Mouse (Mus musculus): ENCODE results near the gene Nsg2.
"Not testable (repeated sequence)": the region's sequence is repeated elsewhere in the genome, so short reads cannot be mapped to it uniquely, and the experiment has no call there.

Gene Nsg2

DNA sequence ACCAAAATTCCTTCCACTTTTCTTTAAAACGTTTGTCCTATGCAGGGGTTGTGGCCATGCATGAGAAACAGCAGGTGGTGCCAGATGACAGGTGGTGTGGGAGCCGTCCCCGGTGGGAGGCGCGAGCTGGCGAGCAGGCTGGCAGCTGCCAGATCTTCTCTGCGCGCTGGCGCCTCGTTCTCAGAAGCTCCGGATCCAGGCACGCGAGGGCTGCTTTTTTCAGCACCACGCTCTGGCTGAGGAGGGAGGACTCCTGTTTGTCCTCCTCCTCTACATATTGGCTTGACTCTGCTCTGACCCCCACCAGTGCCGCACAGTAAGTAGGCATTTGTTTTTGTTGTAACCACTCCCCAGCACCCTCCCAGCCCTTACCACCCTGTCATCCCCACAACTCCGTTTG is at the start of gene Nsg2:
Nsg2 (plus strand) TSS at position 183 of the 400 bp plus-strand sequence.
- peak; percentile 8 for DNase-seq (ENCODE audit: low read depth)

DNA sequence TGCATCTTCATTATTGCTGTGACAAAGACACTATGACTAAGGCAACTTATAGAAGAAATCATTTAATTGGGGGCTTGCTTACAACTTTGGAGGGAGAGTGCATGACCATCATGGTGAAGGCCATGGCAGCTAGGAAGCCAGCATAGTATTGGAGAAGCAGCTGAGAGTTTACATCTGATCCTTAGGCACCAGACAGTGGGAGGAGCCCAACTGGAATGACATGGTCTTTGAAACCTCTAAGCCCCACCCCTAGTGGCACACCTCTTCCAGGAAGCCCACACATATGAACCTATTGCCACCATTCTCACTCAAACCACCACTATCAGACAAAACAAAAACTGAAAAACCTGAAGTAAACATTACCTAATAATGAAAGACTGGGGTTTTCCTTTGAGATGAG is 40.2 kb upstream of the Nsg2 start:
- no peak for DNase-seq (ENCODE audit: low read depth)

DNA sequence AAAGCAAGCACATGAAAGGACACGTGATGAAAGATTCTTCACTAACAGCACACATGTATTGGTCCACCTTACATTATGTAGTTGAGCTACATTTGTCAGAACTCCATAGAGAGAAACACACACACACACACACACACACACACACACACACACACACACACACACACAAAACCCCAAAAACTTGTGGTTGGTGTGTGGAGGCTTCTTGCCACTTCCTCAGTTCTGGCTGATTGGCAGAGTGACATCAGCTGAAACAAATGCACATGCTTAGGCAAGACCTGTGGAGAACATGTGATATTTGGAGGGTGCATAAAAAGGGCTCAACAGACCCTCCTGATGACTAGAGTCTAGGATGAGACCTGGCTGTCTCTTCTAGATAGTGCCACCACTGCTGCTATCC is 36.3 kb upstream of the Nsg2 start:
- DNase-seq (ENCODE audit: low read depth) = peak; percentile 46

DNA sequence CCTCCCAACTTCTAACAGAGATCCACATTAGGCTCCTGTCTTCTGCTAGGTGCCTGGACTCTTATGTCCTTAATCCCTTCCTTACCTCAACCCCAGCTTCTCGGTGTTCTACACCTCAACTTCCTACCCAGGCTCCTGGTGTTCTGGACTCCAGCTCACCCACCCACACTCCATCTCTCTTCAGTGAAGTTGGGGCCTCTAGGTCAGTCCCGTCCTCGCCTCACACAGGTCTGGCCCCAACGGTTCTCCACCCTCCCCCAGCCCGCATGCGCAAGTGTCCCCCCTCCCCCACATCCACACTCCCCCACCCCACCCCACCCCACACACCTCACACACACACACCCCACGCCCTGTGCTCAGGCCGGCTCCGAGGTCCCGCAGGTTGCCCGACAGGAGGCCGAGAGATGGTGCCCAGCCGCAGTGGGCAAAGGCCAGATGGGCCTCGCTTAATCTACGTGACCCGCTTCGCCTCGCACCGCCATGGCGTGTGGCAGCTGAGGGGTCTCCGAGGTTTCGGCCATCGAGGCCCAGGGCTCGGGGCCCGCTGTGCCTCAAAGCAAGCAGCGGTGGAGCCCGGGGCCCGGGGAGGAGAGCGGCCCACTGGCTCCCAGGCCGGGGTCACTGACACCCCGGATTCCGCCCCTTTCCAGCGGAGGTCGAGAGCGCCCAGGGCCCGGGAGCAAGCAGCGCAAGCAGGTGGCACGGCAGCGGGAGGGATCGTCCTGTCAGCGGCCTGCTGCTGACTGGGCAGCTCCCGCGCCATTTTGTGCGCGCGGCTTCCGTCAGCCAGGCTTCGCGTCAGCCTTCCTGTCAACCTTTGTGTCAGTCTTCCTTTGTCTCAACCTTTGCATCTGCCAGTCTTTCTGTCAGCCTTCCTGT is 34.8 kb upstream of the Nsg2 start, which contains the start of gene 4930524B15Rik:
4930524B15Rik (plus strand) TSS at position 337 of the 879 bp plus-strand sequence.
- DNase-seq (ENCODE audit: low read depth) = no peak

DNA sequence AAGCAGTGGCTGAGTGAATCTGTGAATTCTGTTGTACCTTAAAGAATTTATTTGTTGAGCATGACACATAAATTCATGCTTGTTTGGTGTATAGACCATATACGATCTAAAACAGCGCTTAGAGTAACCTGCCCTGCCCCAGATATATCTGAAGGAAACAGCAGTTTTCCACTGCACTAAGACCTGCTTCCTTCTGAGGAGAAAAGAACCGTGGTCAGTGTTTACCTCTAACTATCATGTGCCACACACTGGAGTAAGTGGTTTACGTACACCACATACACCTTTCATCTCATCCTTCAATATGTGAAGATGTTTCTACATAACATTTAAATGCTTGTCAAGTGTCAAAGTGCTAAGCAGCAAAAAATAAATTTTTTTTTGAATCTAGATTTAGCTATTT is 26.1 kb upstream of the Nsg2 start:
- DNase-seq (ENCODE audit: low read depth) = peak; percentile 31

GRCm38 (mm10) chr11:31974826-31975225 is 25.4 kb upstream of the Nsg2 start:
- DNase-seq (ENCODE audit: low read depth) = no peak

DNA sequence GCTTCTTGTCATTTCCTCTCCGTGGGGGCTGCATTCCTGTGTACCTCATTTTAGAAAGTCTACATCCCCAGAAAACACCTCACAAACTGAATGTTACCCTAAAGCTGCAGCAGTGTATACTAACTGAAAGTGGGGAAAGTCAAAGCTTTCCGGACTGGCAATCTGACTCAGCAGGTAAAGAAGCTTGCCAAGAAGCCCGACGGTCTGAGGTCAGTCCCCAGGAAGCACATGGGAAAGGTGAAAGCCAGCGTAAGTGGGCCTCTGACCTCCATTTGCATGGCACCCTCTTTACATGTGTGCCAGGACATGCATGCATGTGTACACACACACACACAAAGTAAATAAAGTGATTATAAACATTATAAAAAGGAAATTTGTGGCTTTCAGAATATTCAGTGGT is 24.6 kb upstream of the Nsg2 start:
- DNase-seq (ENCODE audit: low read depth) = peak; percentile 5

DNA sequence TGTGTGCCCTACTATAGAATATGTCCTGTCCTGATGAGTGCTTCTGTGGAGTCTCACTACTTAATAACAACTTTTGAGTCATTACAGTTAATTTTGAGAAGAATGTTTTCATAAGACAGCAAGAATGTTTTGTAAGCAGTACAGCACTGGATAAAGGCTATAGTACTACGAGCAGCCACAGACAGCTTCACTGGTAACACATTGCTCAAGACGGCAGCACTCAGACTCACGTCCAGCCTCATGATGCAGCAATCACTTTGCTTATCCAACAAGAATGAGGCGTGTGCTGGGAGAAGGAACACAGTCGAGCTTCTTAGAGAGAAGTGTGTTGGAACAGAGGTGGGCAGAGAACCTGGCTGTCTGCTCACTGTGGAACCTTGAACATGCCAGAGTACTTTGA is 24.1 kb upstream of the Nsg2 start:
- DNase-seq (ENCODE audit: low read depth) = no peak

GRCm38 (mm10) chr11:31980089-31980488 is 20.2 kb upstream of the Nsg2 start:
- not testable (repeated sequence) for DNase-seq (ENCODE audit: low read depth)

- no peak for DNase-seq (ENCODE audit: low read depth)
These were observed 18.4 kb upstream of the Nsg2 start for GRCm38 (mm10) chr11:31981830-31982229.

DNA sequence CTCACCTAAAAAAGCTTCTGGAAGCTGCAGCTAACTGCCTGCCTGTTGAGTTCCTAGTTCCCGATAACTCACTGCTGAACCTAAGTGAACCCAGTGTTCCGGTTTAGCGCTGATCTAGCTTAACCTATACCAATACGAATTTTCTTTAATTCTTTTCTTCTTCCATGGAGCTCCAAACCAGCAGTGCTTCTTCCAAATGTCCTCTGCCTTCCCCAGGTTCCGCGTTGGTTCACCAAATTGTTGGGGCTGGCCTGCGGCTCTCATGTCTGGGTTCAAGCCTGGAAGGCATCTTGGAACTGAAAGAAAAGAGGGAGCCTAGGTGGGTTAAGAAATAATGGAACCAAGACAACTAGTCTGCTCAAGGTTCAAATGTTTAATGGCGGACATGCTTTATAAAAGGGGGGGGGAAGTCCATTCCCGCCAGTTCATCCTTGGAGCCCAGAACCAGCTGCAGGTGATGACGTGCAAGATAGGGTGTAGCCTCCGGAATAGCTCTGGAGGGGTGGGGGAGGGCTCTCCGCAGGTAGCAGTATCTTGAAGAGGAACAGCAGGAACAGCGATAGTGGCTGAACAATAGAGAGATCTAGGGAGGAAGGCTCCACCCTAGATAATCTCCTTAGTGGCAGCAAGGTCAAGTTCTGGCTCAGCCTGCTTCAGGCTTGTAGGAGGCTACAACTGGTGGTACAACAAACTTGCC is 17.9 kb upstream of the Nsg2 start:
- not testable (repeated sequence) for DNase-seq (ENCODE audit: low read depth)

GRCm38 (mm10) chr11:31983249-31983648 is 17.0 kb upstream of the Nsg2 start:
- no peak for DNase-seq (ENCODE audit: low read depth)

- DNase-seq (ENCODE audit: low read depth) = no peak
These were observed 15.5 kb upstream of the Nsg2 start for GRCm38 (mm10) chr11:31984786-31985185.

DNA sequence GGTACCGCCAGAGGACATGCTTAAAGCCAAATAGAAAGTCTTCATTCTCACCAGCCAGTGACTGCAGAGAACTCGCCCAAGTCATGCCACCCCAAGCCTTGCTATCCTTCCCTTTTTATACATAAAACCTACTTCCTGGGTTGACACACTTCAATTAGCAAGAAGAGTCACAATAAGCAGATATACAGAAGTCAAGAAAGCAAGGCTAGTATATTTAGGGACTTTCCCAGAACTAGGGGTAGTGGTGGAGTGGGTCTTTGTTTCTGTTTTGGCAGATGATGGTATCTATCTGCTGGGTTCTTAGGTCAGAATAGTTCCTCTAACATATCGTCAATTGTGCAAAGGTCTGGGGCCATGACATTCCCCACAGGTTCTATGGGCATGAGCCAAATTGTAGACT is 7.7 kb upstream of the Nsg2 start:
- no peak for DNase-seq (ENCODE audit: low read depth)

DNA sequence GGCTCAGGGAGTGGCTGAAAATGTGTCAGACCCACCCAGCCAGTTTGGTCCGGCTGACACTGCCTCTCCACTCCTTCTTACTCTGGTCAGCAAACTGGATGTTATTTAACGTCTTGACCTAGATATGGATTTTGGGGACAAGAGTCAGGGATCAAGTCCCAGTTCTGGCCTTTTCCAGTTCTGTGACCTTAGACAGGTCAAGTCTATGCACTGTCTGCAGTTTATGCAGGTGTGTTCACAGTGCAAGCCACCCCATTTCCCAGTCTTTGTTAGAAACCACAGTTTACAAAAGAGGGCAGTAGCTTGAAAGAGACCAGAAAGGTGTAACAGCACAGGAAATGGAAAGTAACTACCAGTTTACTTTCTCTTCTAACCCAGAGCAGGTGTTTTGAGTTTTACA is 547 bp upstream of the Nsg2 start:
- no peak for DNase-seq (ENCODE audit: low read depth)

- DNase-seq (ENCODE audit: low read depth) = no peak
These were observed 1.1 kb downstream of the Nsg2 start for GRCm38 (mm10) chr11:32001181-32001910.

DNA sequence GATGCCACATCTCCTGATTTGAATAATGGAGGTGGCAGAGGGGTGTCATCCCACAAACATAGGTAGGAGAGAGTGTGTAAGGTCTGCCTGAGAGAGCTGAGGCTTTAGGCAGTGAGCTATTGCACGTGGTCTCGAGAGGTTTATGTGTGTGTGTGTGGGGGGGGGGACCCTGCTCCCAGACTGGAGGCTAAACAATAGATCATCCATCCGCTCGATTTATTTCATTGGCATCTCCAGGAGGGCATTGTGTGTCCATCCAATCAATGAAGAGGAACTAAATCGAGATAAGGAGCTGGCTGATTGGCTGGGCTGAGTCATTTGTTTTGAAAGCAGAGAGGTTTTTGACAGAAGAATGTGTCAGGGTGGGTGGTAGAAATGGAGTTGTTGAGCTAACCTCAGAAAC is 2.4 kb downstream of the Nsg2 start:
- no peak for DNase-seq (ENCODE audit: low read depth)

- DNase-seq (ENCODE audit: low read depth) = not testable (repeated sequence)
These were observed 7.8 kb downstream of the Nsg2 start for GRCm38 (mm10) chr11:32008049-32008448.

- no peak for DNase-seq (ENCODE audit: low read depth)
These were observed 8.6 kb downstream of the Nsg2 start for GRCm38 (mm10) chr11:32008852-32009251.

DNA sequence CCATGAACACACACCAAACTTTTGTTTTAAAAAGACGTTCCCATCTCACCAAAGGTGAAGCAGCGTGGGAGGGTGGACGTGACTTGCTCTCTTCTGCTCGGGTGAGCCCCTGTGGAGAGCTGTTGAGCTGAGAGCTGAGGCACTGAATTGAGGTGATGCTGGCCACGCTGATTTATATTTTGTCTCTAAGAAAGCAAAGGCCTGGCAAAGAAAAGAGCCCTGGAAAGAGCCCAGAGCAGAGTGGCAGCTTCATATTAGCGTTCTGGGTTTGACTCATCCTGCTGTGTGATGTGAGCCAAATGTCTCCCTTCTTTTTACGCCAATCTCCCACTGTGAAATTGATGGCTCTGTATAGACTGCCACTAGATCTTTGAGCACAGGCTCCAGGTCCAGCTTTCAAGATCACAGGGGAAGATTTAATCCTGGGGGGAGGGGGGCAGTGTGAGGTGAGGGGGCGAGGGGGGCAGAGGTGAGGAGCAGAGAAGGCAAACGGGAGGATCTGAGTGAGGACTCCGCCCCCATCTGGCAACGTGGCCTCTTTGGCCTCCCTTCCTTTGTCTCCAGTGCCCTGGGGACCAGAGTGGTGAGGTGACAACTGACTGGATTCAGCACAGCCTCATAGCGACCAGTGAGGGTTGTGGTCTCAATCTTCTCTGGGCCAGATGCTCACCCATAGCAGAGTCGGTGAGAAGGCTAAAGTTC is 9.8 kb downstream of the Nsg2 start:
- no peak for DNase-seq (ENCODE audit: low read depth)

DNA sequence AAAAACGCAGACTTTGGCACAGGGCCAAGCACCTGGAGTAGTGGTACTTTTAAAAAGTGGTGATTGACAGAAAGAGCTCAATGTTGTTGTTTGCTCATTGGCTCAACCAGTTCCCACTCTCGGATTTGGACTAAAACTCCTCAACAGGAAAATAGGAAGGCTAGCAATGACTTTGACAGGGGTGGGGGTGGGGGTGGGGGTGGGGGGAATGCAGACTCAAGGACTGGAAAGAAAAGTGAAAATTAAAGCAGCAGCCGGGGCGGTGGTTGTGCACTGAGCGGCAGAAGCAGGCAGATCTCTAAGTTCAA is 10.4 kb downstream of the Nsg2 start:
- no peak for DNase-seq (ENCODE audit: low read depth)

Measured in 416B (cell line).